Mouse (Mus musculus): ENCODE results near the gene Tspan6.

GRCm38 (mm10) chrX:133936605-133937225, 38.5 kb upstream of the Tspan6 start:
- TF ChIP-seq GATA1 (IDR thresholded peaks at IDR 0.05; ENCODE audit: low read length): no peak
- TF ChIP-seq TAL1 (IDR thresholded peaks at IDR 0.05; ENCODE audit: low read length): no peak

Data from erythroblast, embryonic 14.5 days (primary cell).